Mouse (Mus musculus): ENCODE measurements around the gene Cfap46. TPM values are rescaled to one million over a fixed set of nuclear protein-coding genes. Genes with fewer than 3 reads are reported as not detected.

The Cfap46 gene
- total RNA-seq (2021): under 1 TPM in 1 of 2 experiments, not detected in 1; 0.18 TPM
- long read RNA-seq, experiment 1, partial matches to known transcripts: 0 of 1 reads
- long read RNA-seq, experiment 1, other reads (novel, unspliced or antisense): 1 of 1 reads
- long read RNA-seq, experiment 2: 0 reads

DNA sequence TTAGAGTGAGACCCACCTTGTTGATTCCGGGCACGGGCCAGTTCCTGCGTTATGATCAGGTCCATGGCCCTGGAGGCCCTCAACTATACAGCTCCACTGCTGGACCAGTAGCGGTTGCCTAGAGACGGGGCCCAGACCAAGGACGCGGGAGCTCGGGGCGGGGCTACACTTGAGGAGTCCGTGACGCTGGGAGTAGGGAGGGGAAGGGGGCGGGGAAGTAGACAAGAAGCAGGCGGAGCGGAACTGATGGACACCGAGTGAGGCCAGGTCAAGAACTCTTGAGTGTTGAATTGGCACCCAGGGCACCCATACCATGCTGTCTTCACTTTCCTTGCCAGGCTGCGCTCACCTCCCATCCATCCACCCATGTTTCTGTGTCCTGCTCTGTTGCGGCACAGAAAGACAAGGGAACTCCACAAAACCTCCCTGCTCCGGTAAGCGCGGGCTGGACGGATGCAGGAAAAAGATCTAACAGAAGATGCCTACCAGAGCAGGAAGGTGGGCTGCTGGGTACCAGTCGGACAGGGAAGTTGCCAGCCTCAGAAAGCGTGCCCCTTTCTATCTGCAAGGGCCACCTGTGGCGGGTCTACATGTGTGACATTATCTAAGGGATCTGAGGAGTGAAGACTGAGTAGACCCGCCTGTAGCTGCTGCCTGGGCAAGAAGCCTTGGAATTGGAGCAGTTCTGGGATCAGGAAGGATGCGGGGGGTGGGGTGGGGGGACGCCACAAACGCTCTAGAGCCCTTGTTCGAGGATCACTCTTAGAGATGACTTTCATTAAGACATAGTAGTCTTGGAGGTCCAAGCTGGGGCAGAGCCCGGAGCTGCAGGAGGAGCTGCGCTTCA, at the start of gene Cfap46:
TSS of gene Cfap46 (minus strand) at position 112 of the 847 bp plus-strand sequence.
- DNase-seq: peak; percentile 78

DNA sequence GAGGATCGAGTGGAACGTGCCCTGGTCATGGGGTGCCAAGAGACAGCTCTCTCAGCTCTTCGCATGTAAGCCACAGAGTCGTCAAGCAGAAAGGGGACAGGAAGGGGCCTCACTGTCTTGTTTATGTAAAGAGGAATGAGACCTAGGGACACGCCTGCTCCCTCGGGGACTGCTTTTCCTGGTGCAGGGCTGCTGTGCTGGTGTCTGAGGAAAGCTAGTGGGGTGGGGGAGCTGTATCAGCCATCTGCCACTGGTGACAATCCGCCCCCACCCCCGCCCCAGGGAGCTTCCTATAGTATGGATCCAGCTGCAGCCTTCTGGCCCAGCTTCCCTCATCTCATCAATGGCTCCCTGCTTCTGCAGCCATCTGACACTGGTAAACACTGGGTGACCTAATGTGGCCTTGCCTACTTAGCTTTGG, 47.7 kb upstream of the Cfap46 start:
- no peak for DNase-seq

GRCm38 (mm10) chr7:139727072-139727471, 43.5 kb upstream of the Cfap46 start:
- no peak for DNase-seq

GRCm38 (mm10) chr7:139725641-139726040, 42.0 kb upstream of the Cfap46 start:
- no peak for DNase-seq

DNA sequence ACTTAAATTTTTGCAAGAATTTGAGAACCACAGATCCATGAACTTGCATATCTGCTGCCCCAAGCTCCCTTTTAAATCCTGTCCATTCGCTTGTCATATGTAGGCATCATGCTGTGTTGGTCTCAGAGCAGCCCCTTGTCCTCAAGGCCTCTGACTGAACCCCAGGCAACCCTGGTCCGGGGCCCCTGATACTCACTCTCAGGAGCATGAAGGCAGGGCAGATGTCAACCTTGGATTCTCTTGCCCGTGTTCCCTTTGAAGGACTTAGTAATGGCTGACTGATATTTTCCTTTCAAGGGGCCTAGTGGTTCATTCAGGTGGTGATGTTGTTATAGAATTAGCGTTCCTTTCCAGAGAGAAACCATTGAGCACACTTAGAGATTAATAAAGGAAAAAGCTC, 40.4 kb upstream of the Cfap46 start:
- no peak for DNase-seq

DNA sequence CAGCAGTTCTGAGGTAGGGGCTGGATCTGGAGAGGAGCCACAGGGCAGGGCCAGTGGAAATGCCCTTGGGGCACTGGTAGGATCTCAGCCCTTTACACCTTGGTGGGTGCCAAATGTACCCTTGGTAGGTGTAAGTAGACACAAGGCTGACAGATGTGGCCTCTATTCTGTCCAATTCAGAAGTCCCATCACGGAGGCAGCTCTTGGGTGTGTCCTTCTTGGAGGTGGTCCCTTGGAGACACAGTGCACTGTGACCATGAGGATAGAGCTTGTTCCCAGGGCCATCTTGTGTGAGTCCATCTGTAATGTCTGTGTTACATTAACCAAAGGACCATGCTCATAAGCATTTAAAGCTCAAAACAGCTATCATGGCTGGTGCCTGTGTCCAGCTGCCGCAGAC, 37.6 kb upstream of the Cfap46 start:
- no peak for DNase-seq

- DNase-seq: no peak
These were observed 34.2 kb upstream of the Cfap46 start for GRCm38 (mm10) chr7:139717781-139718180.

DNA sequence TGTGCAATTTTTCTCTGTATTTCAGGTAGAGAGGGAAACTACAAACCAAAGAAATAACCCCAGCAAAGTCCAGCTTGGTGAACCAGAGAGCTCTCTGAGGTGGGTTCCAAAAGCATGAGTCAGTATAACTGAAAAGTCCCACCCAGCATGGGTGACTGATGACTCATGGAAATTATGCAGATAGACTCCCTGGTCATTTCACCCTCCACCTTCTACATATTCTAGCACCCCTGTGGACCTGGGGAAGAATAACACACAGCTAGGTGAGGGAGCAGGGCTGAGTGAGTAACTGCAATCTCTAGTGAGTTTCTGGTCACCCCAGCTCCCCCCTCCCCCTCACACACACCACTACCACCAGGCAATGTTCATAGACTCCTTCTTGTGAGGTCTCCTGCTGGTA, 28.2 kb upstream of the Cfap46 start:
- no peak for DNase-seq

DNA sequence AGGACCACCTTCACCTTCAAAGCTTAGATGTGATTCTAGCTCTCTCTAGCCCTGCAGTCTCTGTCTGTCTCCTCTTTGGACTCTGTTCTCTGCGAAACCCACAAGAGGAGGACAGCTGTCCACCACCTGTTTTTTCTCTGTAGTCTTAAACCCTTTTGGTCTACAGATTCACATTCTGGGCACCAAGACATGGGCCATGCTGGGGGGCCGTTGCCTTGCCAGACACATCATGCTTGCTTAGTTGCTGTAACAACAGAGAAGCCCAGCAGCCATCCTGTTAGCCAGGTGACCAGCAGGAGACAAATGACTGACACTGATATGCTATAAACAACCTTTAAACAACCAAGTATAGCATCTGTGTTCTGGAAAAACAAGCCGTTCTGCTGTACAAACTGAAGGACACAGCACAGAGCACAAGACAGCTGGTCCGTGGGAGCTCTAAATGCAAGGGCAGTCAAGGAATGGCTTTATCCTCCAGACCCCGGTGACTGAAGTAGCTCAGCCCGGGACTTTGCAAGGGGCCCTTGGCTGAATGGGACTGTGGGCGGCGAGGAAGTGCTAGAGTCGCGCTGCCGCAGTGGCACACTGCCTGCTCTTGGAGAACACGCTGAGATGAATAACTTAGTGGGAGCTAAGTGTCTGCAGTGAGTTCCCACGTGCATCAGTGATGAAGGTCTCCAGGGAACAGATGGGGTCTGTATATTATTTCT, 22.9 kb upstream of the Cfap46 start:
- no peak for DNase-seq

GRCm38 (mm10) chr7:139705781-139706180, 22.2 kb upstream of the Cfap46 start:
- no peak for DNase-seq

- DNase-seq: no peak
These were observed 21.5 kb upstream of the Cfap46 start for GRCm38 (mm10) chr7:139705081-139705480.

DNA sequence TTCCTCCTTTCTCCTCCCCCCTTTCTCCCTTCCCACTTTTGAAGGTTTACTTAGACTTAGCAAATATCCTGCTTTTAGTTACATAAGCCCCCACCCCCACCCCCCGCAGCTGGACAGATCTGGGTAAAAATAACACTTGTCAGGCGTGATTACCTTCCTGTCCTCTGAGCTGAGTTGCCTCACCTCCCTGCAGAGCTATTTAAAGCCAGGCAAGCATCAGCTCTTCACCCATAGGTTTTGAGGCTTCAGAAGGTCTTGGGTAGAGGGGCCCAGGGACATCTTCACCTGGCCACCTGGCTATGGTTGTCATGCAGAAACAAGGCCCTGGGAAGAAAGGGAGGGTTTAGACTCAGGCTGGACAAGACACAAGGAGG, 20.2 kb upstream of the Cfap46 start:
- no peak for DNase-seq

GRCm38 (mm10) chr7:139703146-139703825, 19.7 kb upstream of the Cfap46 start:
- DNase-seq: peak; percentile 42

DNA sequence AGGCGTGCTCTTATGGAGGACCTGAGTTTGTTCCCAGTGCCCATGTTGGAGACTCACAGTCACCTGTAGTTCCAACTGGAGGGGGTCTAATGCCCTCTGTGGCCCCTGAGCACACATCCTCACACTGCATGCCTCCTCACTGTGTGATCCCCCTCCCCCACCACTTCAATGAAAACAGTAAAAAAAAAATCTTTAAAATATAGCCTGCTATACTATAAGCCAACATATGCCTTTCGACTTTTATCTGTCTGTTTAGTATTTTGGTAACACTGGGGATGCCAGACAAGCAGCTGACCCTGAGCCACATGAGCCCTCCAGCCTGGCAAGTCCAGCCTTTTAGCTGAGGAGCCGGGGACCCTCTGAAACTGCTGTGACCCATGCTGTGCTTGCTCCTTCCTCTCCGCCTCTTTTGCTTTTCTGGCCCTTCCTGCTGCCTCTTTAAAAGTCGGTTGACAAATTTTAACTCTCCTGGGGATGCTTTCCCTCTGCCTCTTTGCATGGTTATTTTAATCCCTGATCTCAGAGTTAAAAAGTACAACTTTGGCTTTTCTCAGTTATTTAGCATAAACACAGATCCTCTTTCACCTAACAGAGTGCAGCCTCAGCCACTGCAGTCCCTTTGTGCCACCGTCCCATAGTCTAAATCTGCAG, 18.2 kb upstream of the Cfap46 start:
- no peak for DNase-seq

DNA sequence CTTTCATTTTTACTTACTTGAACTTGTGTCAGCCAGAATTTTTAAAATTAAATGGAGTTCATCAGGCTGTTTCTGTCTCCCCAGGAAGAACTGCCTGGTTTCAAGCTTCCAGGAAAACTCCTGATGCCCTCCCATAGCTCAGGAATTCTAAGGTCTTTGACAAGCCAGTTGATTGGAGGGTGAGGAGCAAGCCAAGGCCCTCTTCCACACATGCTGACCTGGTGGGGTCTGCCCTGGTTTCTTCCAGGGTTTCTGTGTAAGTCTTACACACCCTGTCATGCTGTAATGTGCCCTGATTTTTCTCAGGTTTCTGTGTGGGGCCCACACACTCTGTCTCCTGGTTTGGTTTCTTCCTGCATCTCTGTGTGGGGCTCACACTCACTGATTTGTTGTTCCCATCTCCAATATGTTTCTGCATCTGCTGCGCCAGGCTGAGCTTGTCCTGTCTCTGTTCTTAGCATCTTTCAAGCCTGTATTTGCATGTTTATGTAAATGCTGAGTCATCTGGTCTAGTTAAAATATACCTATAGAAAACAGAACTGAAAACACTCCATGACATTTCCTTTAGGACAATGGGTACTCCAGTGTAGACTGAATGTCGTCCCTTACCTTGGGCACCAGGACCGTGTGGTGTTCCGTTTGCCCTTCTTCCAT, 9.2 kb upstream of the Cfap46 start:
- DNase-seq: no peak

GRCm38 (mm10) chr7:139692211-139692610, 8.6 kb upstream of the Cfap46 start:
- DNase-seq: no peak

- DNase-seq: no peak
These were observed 1.7 kb upstream of the Cfap46 start for GRCm38 (mm10) chr7:139685336-139685735.

DNA sequence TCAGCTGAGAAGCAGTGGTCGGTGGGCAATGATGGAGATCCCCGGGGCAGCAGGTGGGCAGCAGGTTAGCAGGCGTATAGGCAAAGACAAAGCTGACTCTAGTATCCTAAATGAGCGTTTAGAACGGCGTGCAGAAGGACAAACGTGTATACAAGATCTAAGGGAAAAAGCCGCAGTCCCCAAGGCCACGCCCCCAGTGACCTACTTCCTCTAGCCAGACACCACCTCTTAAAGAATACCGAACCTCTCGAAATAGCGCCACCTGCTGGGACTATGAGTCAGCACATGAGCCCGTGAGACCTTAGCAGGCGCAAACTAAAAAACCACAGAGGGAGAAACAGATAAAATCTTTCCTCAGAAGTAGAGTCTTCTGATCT, 924 bp upstream of the Cfap46 start:
- DNase-seq: peak; percentile 80

- no peak for DNase-seq
These were observed 1.6 kb downstream of the Cfap46 start for GRCm38 (mm10) chr7:139681921-139682598.

- DNase-seq: no peak
These were observed 7.2 kb downstream of the Cfap46 start for GRCm38 (mm10) chr7:139676433-139676832.

GRCm38 (mm10) chr7:139666871-139667270, 16.7 kb downstream of the Cfap46 start:
- no peak for DNase-seq

All from gastrocnemius, postnatal 25 days (tissue).